Mouse (Mus musculus) megakaryocyte, adult 5-6 weeks (primary cell): ENCODE results near the gene Cfap57. TPM values are rescaled to one million over a fixed set of nuclear protein-coding genes. Genes with fewer than 3 reads are reported as not detected.
"Not testable (repeated sequence)": the region's sequence is repeated elsewhere in the genome, so short reads cannot be mapped to it uniquely, and the experiment has no call there.

Source experiments
- ATAC-seq: 2 replicates; pipeline ENCODE4 v1.8.0; 2016; ENCODE audit warnings: mild to moderate bottlenecking, inconsistent platforms; ENCODE audit not compliant: poor library complexity, severe bottlenecking
- total RNA-seq, 2 experiments: library from RNA; stranded (forward) in 1 of 2; stranded (reverse) in 1 of 2; fragments of 153-499, 151-499 nt in 1 of 2; fragments of 221-1000, 200-1000 nt in 1 of 2; gene quantifications; 2 replicates each; pipeline versions ENCODE4 v1.2.3 to v1.2.4; 2015 to 2017

Cfap57 gene
- total RNA-seq, 2 experiments from 2014 or later: 0.18 TPM; not detected in 1

DNA sequence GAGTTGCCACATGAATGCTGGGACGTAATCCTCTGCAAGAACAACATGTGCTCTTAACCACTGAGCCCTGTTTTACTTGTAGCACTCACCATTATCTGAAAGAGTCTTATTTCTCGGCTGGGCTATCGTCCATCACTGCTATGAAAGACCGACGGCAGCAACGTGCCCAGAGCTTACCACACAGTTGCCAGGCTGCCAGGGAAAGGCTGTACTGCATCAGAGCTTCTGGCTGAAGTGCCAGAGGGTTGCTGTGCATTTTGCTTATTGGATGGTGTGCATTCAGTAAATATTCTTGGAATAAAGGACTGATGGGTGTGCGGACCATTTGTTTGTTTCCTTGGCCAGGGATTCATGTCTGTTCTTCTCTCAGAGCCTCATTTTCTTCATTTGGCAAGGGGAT, 96.6 kb downstream of the Cfap57 start:
- no peak for ATAC-seq

DNA sequence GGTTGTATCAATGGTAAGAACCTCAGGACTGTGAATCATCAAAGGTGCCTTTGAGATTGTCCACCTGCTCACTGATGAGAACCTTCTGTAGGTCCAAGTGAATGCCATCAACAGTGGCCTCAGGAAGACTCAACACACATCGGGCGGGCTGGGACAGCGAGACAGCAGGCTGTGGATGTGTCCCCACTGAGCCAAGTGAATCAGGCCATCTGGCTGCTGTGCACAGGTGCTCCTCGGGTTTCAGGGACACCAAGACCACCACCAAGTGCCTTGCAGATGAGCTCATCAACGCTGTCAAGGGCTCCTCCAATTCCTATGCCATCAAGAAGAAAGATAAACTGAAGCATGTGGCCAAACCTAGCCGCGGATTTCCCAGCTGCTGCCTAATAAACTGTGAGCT, 98.3 kb downstream of the Cfap57 start:
- no peak for ATAC-seq

DNA sequence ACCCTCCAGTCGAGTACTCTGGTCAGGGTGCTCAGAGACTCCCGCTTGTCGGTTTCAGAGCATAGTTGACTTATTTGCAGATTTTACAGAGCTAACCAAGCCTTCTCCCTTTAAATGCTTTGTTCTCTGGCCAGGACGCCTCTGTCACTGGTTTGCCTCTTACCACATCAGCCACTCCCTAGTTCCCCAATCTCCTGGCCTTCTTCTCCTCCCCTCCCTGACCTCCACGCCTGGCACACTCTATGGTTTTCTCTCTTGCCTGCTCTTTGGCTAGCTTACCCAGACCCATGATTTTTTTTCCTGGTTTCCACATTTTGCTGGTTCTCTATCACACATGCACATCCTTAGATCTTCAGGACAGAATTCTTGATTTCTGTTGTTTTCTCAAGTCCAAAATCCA, 102.4 kb downstream of the Cfap57 start:
- peak; percentile 77 for ATAC-seq

- no peak for ATAC-seq
These were observed 103.0 kb downstream of the Cfap57 start for GRCm38 (mm10) chr4:118517497-118518146.

DNA sequence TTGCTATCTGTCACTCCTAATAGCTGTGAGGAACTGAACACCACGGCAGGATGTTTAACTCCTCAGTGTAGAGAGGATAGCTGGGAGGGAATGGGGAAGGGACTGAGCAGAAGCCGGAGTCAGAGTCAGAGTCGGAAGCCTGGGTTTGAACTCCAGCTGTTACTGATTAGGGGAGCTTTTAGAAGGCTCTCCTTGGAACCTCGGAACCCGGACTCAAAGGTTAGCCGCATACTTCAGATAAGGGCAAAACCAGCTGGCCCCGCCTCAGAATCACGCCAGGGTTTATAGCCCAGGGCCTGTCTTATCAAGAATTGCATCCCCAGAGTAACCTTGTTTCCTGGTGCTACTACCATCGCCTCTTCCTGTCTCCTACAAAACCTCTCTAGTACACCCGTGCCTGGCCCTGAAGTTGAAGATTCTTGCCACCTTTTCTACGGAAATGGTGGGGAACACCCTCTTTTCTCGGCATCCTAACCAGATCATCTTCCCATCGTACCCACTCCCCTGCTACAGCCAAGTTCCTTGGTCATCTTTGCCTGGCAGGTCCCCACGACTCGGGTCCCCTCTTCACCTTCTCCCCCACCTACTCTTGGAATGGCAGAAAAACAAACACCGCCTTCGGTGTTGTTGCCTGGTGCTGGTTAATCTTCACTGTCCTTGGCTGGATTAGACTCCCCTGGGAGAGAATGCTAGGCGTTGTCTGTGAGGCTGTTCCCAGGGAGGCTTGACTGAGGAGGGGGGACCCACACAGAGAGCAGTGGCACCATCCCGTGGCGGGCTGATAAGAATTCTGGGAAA, 103.7 kb downstream of the Cfap57 start:
- no peak for ATAC-seq

GRCm38 (mm10) chr4:118509050-118509449, 111.5 kb downstream of the Cfap57 start:
- no peak for ATAC-seq

- ATAC-seq: not testable (repeated sequence)
These were observed 113.4 kb downstream of the Cfap57 start for GRCm38 (mm10) chr4:118507171-118507570.

DNA sequence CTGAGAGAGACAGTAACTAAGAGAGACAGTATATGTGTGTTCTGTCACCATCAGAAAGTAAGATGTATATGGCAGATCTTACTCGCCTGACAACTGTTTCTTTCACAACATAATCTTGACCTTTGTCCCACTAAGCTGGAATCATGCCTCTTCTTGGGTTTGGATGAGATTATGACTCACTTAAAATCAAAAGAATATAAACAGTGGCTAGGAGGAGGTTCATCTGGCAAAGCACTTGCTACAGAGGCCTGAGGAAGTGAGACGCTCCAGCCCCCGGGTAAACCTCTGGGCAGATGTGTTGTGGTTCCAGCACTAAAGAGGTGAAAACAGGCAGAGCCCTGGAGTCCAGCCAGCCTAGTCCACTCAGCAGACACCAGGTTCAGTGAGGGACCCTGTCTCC, 115.0 kb downstream of the Cfap57 start:
- ATAC-seq: no peak

Other genes with a start within 250 kb of the Cfap57 start
- gene Szt2, start 211.5 kb downstream of the Cfap57 start, total RNA-seq (2015): 11.2 and 13.6 TPM in 2 replicates
- gene Szt2, start 211.5 kb downstream of the Cfap57 start, total RNA-seq (2017): 4.1 and 5.5 TPM in 2 replicates
- gene Med8, start 211.4 kb downstream of the Cfap57 start, total RNA-seq (2015): 76.9 and 102 TPM in 2 replicates
- 82.0 and 106 TPM in 2 replicates for gene Med8, start 211.4 kb downstream of the Cfap57 start, total RNA-seq (2017)
- gene Elovl1, start 192.7 kb downstream of the Cfap57 start, total RNA-seq (2015): 88.6 and 93.9 TPM in 2 replicates
- 67.1 and 76.1 TPM in 2 replicates for gene Elovl1, start 192.7 kb downstream of the Cfap57 start, total RNA-seq (2017)
- 47.3 and 47.8 TPM in 2 replicates for gene Cdc20, start 183.4 kb downstream of the Cfap57 start, total RNA-seq (2015)
- gene Cdc20, start 183.4 kb downstream of the Cfap57 start, total RNA-seq (2017): 81.0 and 83.9 TPM in 2 replicates
- gene Mpl, start 163.3 kb downstream of the Cfap57 start, total RNA-seq (2015): 0.36 TPM in 1 of 2 replicates, not detected in the other
- gene Mpl, start 163.3 kb downstream of the Cfap57 start, total RNA-seq (2017): not detected in 2 replicates
- 0.27 and 0.34 TPM in 2 replicates for gene Tie1, start 130.7 kb downstream of the Cfap57 start, total RNA-seq (2015)
- 0.16 and 0.26 TPM in 2 replicates for gene Tie1, start 130.7 kb downstream of the Cfap57 start, total RNA-seq (2017)
- not detected in 2 replicates for gene 2610528J11Rik, start 93.8 kb downstream of the Cfap57 start, total RNA-seq (2015)
- gene 2610528J11Rik, start 93.8 kb downstream of the Cfap57 start, total RNA-seq (2017): not detected in 2 replicates
- 0.18 TPM in 1 of 2 replicates, not detected in the other for gene Tmem125, start 76.7 kb downstream of the Cfap57 start, total RNA-seq (2015)
- gene Tmem125, start 76.7 kb downstream of the Cfap57 start, total RNA-seq (2017): not detected in 2 replicates
- gene Ebna1bp2, start within 50 bp of the Cfap57 start, total RNA-seq (2015): 54.9 and 61.9 TPM in 2 replicates
- 46.8 and 63.7 TPM in 2 replicates for gene Ebna1bp2, start within 50 bp of the Cfap57 start, total RNA-seq (2017)
- gene Olfr62, start 38.2 kb upstream of the Cfap57 start, total RNA-seq (2015): not detected in 2 replicates
- gene Olfr62, start 38.2 kb upstream of the Cfap57 start, total RNA-seq (2017): not detected in 2 replicates
- gene Olfr1342, start 72.0 kb upstream of the Cfap57 start, total RNA-seq (2015): not detected in 2 replicates
- not detected in 2 replicates for gene Olfr1342, start 72.0 kb upstream of the Cfap57 start, total RNA-seq (2017)
- not detected in 2 replicates for gene Olfr1341, start 82.7 kb upstream of the Cfap57 start, total RNA-seq (2015)
- gene Olfr1341, start 82.7 kb upstream of the Cfap57 start, total RNA-seq (2017): not detected in 2 replicates
- not detected in 2 replicates for gene Olfr1340, start 99.4 kb upstream of the Cfap57 start, total RNA-seq (2015)
- gene Olfr1340, start 99.4 kb upstream of the Cfap57 start, total RNA-seq (2017): not detected in 2 replicates
- gene Olfr1339, start 111.4 kb upstream of the Cfap57 start, total RNA-seq (2015): not detected in 2 replicates
- not detected in 2 replicates for gene Olfr1339, start 111.4 kb upstream of the Cfap57 start, total RNA-seq (2017)
- not detected in 2 replicates for gene Olfr1338, start 138.0 kb upstream of the Cfap57 start, total RNA-seq (2015)
- gene Olfr1338, start 138.0 kb upstream of the Cfap57 start, total RNA-seq (2017): not detected in 2 replicates
- not detected in 2 replicates for gene Olfr1337, start 161.8 kb upstream of the Cfap57 start, total RNA-seq (2015)
- gene Olfr1337, start 161.8 kb upstream of the Cfap57 start, total RNA-seq (2017): not detected in 2 replicates
- gene Olfr1335, start 189.2 kb upstream of the Cfap57 start, total RNA-seq (2015): not detected in 2 replicates
- gene Olfr1335, start 189.2 kb upstream of the Cfap57 start, total RNA-seq (2017): not detected in 2 replicates
- not detected in 2 replicates for gene Olfr1333, start 215.5 kb upstream of the Cfap57 start, total RNA-seq (2015)
- gene Olfr1333, start 215.5 kb upstream of the Cfap57 start, total RNA-seq (2017): not detected in 2 replicates
- gene Olfr1331, start 243.9 kb upstream of the Cfap57 start, total RNA-seq (2015): not detected in 2 replicates
- gene Olfr1331, start 243.9 kb upstream of the Cfap57 start, total RNA-seq (2017): not detected in 2 replicates